ENCODE assay signal across 8 mouse cellular contexts in genomic region chr16:18248433-18249363, GRCm38 (mm10). TPM values are rescaled to one million over a fixed set of nuclear protein-coding genes. Genes with fewer than 3 reads are reported as not detected.
DNase-seq lines count a peak whose midpoint lies in the region; ATAC-seq lines count a peak whose summit lies in the region.

Trmt2a (plus strand) TSS chr16:18248679.
Ranbp1 (minus strand) TSS chr16:18248732.

- peak; percentile 100 for DNase-seq in adipocyte (ENCODE audit: low spot score)
- DNase-seq in embryo, embryonic 10 days (ENCODE audit: low spot score), result peak; percentile 100
- DNase-seq in gastrocnemius, postnatal 10 days, result peak; percentile 99
- peak; percentile 99 for DNase-seq in induced T-regulatory cell, adult 2 months (ENCODE audit: low read depth)
- peak; percentile 96 to 98 for DNase-seq in left cerebral cortex, adult 9 months (ENCODE audit: low spot score in 2 of 2)
- DNase-seq in right cerebral cortex, postnatal 14 days, result peak; percentile 100
- peak; percentile 96 to 99 for DNase-seq in urinary bladder, postnatal 36 days (ENCODE audit: low spot score in 2 of 2)

- peak; percentile 75 for ATAC-seq in megakaryocyte progenitor cell, adult 5-6 weeks (replicated peaks; ENCODE audit: poor library complexity)

RNA-seq across cellular contexts. Expression of gene Trmt2a, which starts in this region (rescaled TPM):
- total RNA-seq in gastrocnemius, postnatal 10 days (2021), result 10 to 100 TPM; 15.3 to 21.2 TPM
- 95.7 and 111 TPM in 2 replicates for total RNA-seq in megakaryocyte progenitor cell, adult 5-6 weeks (2015)
- 86.1 and 95.9 TPM in 2 replicates for total RNA-seq in megakaryocyte progenitor cell, adult 5-6 weeks (2017)

RNA-seq across cellular contexts. Expression of gene Ranbp1, which starts in this region (rescaled TPM):
- total RNA-seq in gastrocnemius, postnatal 10 days (2021), result 10 to 100 TPM; 52.4 to 72.0 TPM
- 621 and 642 TPM in 2 replicates for total RNA-seq in megakaryocyte progenitor cell, adult 5-6 weeks (2015)
- 523 and 557 TPM in 2 replicates for total RNA-seq in megakaryocyte progenitor cell, adult 5-6 weeks (2017)

Comparison
In these comparisons a context has a peak if more than half of its experiments do, and no peak if none do; other contexts are left out.
1. Peak in every context shown above with its lines: DNase-seq and ATAC-seq.
2. RNA of gene Ranbp1 (total RNA-seq): 523 to 642 TPM in megakaryocyte progenitor cell, adult 5-6 weeks; 52.4 to 72.0 TPM in gastrocnemius, postnatal 10 days; every median in the first group is over 4 times any median in the second.